In genomic region chr19:28806276-28806675, GRCm38 (mm10) we compare ENCODE assay signal across 29 mouse cellular contexts. TPM values are rescaled to one million over a fixed set of nuclear protein-coding genes. Genes with fewer than 3 reads are reported as not detected.
"Had no signal": no experiment of that assay in that cellular context is flagged by ENCODE, and none has a peak within 500 bp of the region (broad histone marks: within the 10 kb centered on the region; RNA-seq: fewer than 3 reads in every experiment).

No protein-coding gene starts in this region.

- H3K4me1 ChIP-seq: heart, embryonic 13.5 days; hindbrain, embryonic 10.5 days; hindbrain, embryonic 12.5 days; intestine, embryonic 15.5 days; limb, embryonic 13.5 days; limb, embryonic 15.5 days; liver, embryonic 12.5 days had no signal

- H3K9ac ChIP-seq: heart, embryonic 13.5 days; heart, embryonic 15.5 days; hindbrain, embryonic 12.5 days; hindbrain, embryonic 14.5 days; intestine, embryonic 15.5 days; limb, embryonic 13.5 days; limb, embryonic 15.5 days; liver, embryonic 12.5 days; liver, embryonic 14.5 days had no signal

- H3K36me3 ChIP-seq: heart, embryonic 13.5 days; heart, embryonic 15.5 days; hindbrain, embryonic 10.5 days; hindbrain, embryonic 12.5 days; intestine, embryonic 15.5 days; limb, embryonic 13.5 days; limb, embryonic 15.5 days; liver, embryonic 12.5 days had no signal

- H3K4me3 ChIP-seq: gastrocnemius, adult 2 months; heart, embryonic 13.5 days; heart, embryonic 15.5 days; hindbrain, embryonic 10.5 days; hindbrain, embryonic 12.5 days; intestine, embryonic 15.5 days; limb, embryonic 13.5 days; limb, embryonic 15.5 days; liver, embryonic 12.5 days had no signal

- ATAC-seq: hindbrain, embryonic 16.5 days; inflammation-experienced regulatory T-cells, adult 6 months; intestine, embryonic 15.5 days; intestine, postnatal 0 days; liver, embryonic 12.5 days had no signal

- H3K4me2 ChIP-seq: heart, embryonic 11.5 days; heart, embryonic 13.5 days; heart, embryonic 15.5 days; hindbrain, embryonic 12.5 days; hindbrain, embryonic 14.5 days; intestine, embryonic 15.5 days; limb, embryonic 13.5 days; limb, embryonic 15.5 days; liver, embryonic 12.5 days had no signal

- H3K27me3 ChIP-seq: heart, embryonic 13.5 days; heart, embryonic 15.5 days; hindbrain, embryonic 12.5 days; intestine, embryonic 15.5 days; limb, embryonic 13.5 days; limb, embryonic 15.5 days; liver, embryonic 12.5 days had no signal

- H3K9me3 ChIP-seq: heart, embryonic 13.5 days; heart, embryonic 15.5 days; hindbrain, embryonic 10.5 days; hindbrain, embryonic 12.5 days; intestine, embryonic 15.5 days; limb, embryonic 13.5 days; limb, embryonic 15.5 days; liver, embryonic 12.5 days had no signal

- H3K27ac ChIP-seq: gastrocnemius, adult 2 months; heart, embryonic 13.5 days; hindbrain, embryonic 10.5 days; hindbrain, embryonic 12.5 days; hindbrain, embryonic 14.5 days; intestine, embryonic 15.5 days; kidney, postnatal 0 days; limb, embryonic 13.5 days; limb, embryonic 15.5 days; liver, embryonic 12.5 days; liver, embryonic 14.5 days had no signal

- DNase-seq: gastrocnemius, adult 2 months; gastrocnemius, postnatal 10 days; gastrocnemius, postnatal 25 days; heart, postnatal 14 days; heart, postnatal 4 days; kidney, adult 18-20 months; kidney, adult 8-10 months; kidney, postnatal 14 days; kidney, postnatal 36 days; layer of hippocampus, adult 9-11 months; layer of hippocampus, postnatal 36 days; left cerebral cortex, postnatal 4 days had no signal

RNA-seq across cellular contexts. Expression of gene Slc1a1, which starts 28.6 kb away (rescaled TPM):
- total RNA-seq: granulocyte monocyte progenitor cell, adult 5-6 weeks; liver, adult 2 months had no signal
- polyA plus RNA-seq: inflammation-experienced regulatory T-cells, adult 6 months; liver, adult 2 months; liver, embryonic 14.5 days had no signal
